Mouse (Mus musculus) Muller cell, postnatal 12 days (primary cell): ENCODE data around the gene Rhbdf1.

Source experiments
- DNase-seq: peaks from one replicate; pipeline ENCODE4 v3.0.0-alpha.2; 2015; ENCODE audit errors: inconsistent ontology term

Rhbdf1 gene

DNA sequence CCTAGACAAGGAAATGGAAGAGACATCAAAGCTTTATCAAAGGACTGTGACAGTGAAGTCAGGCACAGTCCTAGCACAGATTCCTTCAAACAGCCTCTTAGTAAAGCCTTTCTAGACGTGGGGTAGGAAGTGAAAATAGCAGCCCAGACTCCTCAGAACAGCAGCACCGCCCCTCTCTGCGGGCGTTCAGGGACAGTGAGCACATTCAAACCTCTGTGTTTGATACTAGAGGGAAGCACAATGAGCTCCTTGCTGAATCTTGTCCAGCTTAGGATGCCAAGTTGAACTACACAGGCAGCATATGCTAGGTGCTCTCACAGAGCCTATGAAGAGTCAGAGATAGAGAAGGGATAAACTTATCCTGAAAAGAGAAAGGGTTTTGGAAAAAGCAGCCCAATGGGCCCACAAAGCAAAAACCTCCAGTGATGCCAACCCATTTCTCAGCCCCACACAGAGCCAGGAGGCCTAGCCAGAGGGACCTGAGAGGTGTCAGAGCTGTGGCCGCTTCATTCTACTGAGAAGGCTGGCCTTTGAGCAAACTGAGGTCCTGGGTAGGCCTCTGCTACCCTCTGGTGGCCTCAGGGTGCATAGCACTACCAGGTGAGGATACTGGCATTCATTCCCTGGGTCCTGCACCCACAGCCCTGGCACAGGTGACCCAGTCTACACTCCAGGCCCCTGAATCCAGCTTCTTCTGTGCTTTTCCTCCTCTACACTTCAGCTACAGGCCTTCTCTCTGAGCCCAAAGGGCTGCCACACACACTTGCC, 16.2 kb upstream of the Rhbdf1 start:
- DNase-seq, result peak; percentile 59

DNA sequence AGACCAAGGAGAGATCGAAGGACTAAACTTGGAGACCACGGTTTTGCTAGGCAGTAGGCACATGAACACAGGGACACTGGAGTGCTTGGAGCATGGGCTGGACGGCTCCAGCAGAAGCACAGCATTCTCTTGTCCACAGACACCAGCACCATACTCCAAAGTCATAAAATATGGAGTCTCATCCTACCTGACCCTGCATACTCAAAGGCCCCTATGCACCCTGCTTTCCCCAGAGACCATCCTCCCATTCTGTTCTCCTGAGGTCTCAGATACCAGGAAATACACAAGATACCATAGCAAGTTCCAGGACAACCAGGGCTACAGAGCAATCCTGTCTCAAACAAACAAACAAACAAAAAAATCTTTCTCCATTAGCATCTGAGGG, 15.3 kb upstream of the Rhbdf1 start:
- no peak for DNase-seq

- DNase-seq, result peak; percentile 60
Measured at GRCm38 (mm10) chr11:32236712-32237410, 14.8 kb upstream of the Rhbdf1 start.

DNA sequence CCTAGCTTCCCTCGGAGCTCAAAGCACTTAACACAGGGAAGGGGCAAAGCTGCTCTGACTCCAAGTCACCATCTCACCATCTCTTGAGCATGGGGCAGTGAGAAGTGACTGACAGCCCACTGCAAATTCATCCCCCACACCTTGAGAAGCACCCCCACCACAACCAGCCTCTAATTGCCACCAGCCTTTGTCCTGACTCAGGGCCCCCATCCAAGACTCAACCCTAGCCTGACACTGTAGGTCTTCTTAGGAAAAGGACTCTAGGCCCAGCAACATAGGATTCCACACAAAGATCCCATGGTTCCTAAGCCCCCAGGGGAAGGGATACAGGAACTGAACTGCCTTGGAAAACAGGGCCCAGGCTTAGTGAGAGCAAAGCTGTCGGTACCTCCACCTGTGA, 14.0 kb upstream of the Rhbdf1 start:
- DNase-seq, result no peak

GRCm38 (mm10) chr11:32235646-32236045, 13.5 kb upstream of the Rhbdf1 start:
- peak; percentile 87 for DNase-seq

DNA sequence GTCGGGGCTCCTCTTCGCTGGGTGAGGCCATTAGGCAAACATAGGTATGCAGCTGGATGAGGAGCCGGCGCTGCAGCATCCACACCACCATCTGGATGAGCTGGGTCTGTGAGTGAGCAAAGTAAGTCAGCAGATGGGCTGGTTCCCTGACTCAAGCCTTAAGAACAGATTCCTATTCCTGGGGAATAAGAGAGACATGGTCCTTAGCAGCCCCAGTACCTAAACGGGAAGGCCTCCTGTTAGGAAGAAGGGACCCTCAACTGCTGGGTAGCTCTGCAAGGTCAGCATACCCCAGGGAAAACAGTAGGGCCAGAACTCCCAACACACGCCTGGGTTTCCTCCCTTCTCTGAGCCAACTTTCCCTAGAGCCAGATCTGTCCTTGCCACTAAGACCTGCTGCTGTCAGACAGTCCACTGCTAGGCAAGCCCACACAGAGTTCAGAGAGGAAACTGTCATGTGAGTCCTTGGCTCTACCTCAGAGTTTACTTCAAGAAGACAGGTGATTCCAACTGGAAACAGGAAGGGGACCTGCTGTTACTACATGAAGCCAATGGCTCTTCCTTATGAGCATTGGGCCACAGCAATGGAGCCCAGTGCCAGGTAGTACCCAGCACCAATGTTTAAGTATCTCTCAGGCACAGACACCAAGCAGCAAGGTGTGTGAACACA, 12.9 kb upstream of the Rhbdf1 start:
- DNase-seq, result no peak

- no peak for DNase-seq
Measured at GRCm38 (mm10) chr11:32233895-32234294, 11.8 kb upstream of the Rhbdf1 start.

DNA sequence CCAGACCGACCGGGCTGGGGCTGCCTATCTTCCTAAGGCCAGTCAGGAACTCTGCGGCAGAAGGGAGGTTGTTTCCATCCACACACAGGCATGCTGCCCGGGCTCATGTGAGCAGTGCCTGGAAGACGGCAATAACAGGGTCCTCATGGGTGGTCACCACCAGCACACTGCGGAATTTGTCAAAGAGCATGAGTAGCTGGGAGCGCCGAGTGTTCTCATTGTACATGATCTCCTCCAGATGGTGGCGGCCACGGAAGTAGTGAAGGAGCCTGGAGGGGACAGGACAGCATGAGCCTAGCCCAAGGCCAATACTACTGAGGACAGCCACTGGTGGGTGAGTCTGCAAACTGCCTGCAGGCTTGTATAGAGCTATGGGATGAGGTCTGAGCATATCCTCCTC, 10.7 kb upstream of the Rhbdf1 start:
- DNase-seq, result no peak

- DNase-seq, result no peak
Measured at GRCm38 (mm10) chr11:32231125-32231524, 9.0 kb upstream of the Rhbdf1 start.

- no peak for DNase-seq
Measured at GRCm38 (mm10) chr11:32230220-32230619, 8.1 kb upstream of the Rhbdf1 start.

DNA sequence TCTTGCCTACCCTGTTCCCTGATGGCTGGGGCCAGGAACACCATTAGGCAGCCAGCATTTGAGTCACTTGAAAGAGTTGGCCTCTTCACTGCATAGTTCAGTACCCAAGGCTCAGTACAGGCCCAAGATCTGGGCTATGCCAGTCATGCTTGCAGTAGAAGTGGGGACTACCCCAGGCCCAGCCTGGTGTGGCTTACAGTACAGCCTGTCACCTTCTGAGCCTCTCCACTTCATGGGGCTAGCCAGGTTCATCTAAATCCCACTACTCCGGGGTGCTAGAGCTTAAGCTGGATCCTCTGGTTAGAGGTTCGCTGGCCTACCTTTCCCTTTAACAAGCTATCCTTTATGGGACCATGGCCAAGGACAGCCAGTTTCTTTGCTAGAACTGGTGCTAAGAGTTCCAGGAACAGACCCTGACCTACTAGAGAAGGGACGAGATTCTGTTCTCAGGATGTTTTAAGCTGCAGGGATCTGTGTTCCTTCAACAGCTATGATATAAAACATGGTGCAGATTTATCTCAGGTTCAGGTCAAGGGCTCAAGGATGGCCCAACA, 6.3 kb upstream of the Rhbdf1 start:
- DNase-seq, result no peak

DNA sequence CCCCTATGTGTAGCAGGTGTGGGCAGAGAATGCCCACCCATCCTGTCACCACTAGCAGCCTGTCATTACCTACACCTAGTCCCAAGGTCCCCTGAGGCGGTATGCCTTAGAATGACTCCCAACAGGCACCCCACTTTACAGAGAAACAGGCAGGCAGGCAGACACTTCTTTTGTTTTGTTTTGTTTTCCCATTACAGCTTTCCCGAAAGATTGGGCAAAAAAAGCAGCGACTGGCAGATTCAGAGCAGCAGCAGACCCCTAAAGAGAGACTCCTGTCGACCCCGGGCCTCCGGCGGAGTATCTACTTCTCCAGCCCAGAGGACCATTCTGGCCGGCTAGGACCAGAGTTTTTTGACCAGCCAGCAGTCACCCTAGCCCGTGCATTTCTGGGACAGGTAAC, 5.5 kb upstream of the Rhbdf1 start:
- DNase-seq, result no peak

GRCm38 (mm10) chr11:32227041-32227440, 4.9 kb upstream of the Rhbdf1 start:
- DNase-seq, result no peak

- DNase-seq, result peak; percentile 91
Measured at GRCm38 (mm10) chr11:32226124-32226871, 4.2 kb upstream of the Rhbdf1 start, which contains the start of gene Mpg. Mpg (plus strand) TSS chr11:32226505.

GRCm38 (mm10) chr11:32225222-32226104, 3.4 kb upstream of the Rhbdf1 start:
- DNase-seq, result no peak

GRCm38 (mm10) chr11:32224468-32225139, 2.5 kb upstream of the Rhbdf1 start:
- peak; percentile 73 for DNase-seq

DNA sequence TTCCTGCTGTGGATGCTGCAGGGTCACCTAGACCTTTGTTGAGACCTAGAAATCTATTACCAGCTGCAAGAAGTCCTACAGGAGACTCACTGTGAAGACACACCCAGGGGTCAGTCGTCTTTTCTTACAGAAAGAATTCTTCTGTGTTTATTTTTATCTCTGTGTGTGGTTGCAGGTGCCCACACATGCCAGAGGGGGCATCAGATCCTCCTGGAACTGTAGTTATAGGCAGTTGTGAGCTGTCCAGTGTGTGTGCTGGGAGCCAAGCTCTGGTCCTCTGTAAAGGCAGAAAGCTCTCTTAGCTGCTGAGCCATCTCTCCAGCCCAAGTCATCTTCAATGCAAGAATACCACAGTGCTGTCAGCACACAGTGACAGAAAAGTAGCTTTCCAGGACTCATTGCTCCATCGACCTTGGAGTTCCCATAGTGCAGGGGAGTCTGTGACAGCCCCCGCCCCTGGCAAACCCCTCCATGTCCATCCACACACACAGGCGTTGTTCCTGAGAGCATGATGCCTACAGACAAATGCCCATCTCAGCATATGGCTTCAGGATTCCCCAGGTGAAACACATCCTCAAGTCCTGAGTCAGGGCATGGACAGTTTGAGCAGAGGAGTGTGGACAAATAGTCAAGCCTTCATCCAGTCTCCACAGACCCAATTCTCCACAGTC, 1.3 kb upstream of the Rhbdf1 start:
- no peak for DNase-seq

- peak; percentile 46 for DNase-seq
Measured at GRCm38 (mm10) chr11:32222570-32223194, 582 bp upstream of the Rhbdf1 start.
